Mouse (Mus musculus) layer of hippocampus, adult 9-11 months (tissue): Measurements from ENCODE around the gene Iqschfp.
A peak's percentile ranks its signal among the peaks of the same experiment; 100 is the strongest.

Source experiments
- DNase-seq: peaks from one replicate; pipeline ENCODE4 v3.0.0; 2022

Gene Iqschfp

DNA sequence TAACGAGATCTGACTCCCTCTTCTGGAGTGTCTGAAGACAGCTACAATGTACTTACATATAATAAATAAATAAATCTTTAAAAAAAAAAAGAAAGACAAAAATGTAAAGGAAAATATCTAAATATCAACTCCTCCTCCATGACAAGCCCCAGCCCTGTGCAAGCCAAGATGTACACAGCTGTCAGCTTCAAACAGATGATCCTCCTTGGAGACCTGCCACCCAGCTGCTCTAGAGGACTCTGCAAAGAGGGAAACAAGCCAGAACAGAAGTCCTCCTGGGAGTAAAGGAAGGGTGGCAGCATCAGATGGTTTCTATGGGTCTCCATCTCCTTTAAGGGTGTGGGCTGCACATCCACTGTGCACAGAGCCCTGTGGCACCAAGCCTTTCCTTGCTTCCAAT, 480.9 kb downstream of the Iqschfp start:
- no peak for DNase-seq

DNA sequence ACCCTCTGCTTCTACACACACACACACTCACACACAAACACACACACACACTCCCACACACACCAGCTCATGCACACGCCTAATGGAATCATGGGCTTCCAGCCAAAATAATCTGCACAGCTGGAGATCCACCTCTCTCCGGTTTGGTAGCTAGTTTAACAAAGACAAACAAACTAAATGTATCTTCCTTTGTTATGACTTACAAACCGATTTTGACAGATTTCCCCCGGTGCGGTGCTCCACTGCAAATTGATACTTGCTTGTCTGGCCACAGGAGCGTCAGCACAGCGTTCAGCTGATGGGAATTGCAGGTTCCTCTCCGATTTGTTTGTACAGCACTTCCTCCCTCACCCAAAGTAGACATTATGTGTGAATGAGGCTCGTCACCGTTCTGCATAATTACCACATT, 483.1 kb downstream of the Iqschfp start:
- no peak for DNase-seq

DNA sequence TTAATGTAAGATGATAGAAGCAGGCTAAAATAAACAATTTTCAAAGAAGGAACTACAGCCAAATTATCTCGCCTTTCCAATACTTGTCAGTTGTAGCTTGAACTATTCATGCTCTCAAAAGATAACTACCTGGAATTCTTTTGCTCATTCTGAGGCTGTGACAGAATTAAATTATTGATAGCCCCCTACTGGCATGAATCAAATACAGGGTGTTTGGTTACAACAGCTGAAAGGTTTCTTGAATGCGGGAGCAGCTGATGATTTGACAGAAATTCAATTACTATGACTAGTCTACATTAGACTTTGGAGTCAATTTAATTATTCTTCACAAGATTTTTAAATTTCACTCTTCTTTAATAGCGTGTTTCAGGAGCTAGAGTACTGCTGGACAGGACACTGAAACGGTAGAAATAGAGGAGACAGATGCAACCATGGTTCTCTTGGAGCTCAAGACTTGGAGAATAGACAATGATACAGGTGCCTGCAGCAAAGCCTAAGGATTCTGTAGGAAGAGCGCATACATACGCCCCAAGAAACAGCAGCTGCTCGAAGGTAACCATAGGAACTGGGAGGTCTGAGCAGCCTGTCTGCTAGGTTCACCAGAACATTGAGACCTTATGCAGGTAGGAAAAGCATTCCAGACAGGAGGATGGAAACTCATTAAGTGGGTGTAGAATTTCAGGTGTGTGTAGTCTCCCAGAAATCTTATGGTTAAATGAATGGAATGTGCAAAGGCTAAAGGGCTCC, 485.6 kb downstream of the Iqschfp start:
- no peak for DNase-seq

DNA sequence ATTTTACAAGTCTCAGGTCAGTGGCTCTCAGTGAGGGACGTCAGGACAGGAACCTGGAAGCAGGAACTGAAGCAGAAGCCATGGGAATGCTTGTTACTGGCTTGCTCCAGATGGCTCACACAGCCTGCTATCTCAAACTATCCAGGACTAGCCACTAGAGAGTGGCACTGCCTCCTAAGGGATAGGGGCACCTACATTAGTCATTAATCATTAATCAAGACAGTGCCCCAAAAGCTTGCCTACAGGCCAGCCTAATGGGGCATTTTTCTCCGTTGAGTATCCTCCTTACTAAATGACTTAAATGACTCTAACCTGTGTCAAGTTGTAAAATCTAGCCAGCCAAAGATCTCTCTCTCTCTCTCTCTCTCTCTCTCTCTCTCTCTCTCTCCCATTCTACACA, 486.8 kb downstream of the Iqschfp start:
- DNase-seq: no peak

DNA sequence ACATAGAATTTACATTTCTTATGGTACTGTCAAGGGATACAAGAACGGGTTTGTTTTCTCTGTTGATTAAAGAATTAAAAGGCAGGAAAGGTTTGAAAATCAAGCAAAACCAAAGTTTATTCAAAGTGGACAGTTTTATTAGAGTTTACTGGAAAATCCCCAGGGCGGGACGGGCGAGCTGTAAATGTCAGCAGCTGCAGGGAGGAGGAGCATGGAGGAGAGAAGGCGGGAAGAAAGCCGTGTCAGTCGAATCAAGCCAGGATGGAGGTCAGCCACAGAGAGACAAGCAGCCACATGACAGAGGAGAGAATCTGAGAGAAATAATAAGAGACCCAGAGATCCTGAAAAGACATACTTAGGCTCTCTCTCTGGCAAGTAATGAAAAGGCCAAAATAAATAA, 487.2 kb downstream of the Iqschfp start:
- DNase-seq: no peak

DNA sequence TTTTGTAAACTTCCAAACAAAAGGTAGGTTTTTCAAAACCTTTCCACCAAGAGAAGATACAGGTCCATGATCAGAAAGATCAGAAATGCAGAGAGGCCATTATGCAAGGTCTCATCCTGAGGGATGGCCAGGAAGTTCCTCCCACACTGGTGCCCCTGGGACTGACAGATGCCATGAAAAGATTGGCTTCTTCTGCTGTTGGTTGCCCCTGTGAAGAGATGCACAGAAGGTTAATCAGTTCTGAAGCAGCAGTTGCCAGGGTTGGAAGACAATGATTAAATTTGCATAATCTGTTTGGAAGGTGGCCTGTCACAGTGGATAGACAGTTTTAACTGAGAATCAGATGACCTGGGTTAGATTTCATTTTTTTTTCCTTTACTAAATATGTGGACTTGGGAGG, 491.6 kb downstream of the Iqschfp start:
- no peak for DNase-seq

DNA sequence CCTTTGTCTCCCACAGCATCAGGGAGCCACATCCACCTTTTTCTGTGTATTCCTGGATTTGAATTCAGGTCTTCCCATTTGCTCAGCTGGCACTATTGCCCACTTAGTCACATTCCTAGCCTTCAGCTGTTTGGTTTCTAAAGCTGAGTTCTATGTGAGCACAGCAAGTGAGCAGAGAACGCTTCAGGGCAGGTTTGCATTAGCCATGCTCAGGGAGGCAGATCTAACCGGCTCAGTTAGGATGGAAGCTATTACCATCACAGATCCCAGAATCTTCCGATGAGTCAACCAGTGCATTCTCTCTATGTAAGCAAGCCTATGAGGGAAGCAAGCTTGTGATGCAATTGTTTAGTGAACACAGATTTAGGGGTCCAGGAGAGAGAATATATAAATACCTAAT, 493.5 kb downstream of the Iqschfp start:
- no peak for DNase-seq

DNA sequence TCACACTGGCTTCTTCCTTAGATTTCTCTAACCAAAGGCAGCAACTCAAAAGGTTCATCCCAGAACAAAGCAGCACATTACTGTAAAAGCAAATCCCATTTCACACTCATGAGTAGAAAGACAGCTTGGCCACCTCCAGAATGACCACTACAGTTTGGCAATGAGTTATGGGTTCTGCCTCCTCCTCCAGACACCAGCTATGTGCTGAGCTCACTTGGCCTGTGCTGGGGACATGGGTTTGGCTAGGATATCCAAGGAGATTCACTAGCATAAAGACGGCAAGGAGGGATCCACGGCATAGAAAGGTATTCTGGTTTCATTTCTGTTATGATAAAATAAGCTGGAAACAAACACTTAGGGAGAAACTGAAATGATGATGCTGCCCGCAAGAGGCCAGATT, 496.0 kb downstream of the Iqschfp start:
- DNase-seq: no peak

DNA sequence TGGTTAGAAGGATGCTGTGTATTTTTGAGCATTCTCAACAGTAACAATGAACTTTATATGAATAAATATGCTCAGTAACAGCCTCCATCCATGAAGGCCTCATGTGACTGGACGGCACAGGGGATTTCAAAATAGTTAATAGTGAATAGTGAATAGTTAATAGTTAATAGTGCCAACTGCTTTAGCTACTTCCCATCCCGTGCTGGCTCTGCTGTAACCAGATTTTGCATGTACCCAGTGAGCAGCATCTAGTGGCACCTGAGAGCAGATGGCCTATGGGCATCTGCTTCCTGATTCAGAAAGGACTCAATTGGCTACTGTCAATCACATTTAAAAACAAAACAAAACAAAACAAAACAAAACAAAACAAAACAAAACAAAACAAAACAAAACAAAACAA, 501.5 kb downstream of the Iqschfp start:
- no peak for DNase-seq

DNA sequence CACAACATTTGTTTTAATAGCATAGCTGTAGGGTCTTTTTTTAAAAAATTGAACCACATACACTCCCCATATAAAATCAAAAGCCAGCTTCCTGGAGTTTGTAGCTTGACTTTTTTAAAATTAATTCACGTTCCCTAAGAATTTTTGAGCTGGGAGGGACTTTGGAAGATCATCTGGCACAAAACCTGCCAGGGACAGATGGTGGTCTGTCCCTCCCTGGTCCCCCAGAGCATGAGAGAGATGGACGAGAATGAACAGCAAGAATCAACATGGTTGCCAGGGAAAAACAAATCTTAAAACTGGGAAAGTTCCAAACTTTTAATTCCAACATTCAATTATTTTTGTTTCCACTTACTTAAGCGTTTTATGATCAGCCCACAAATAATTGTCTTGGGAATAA, 506.7 kb downstream of the Iqschfp start:
- no peak for DNase-seq

DNA sequence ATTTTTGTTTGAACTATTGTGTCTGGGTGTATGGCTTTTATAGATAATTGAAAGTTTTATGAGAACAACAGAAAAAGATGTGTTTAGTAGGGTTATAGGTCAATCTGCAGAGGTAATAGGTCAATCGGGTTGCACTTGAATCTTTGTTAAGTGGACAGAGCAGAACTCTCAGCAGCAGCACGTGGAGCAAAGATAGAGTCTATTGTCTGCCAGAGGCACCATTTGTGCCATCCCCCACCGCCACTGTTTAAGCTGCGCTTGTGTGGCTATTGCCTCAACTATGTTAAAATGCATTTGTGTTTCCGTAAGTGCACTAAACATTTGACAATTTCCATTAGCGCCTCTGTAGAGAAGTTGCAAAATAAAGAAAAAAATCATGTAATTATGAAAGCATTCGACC, 508.1 kb downstream of the Iqschfp start:
- DNase-seq: no peak

DNA sequence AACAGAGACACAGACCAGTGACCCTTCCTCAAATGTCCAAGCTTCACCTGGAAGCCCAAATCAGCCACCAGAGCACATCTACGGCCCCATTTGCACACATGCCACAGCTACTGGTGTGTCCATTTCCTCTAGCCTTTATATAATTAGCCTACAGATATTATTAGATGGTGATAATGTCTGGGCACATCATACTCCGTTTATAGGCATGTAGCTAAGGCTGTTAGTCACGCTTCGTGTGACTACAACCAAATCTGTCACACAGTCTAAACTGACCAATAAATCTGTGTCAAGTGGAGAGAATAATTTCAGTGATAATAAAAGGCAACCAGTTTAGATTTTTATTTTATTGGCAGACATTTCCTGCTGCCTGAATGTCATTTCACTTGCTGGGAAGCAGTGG, 511.3 kb downstream of the Iqschfp start:
- DNase-seq: no peak

DNA sequence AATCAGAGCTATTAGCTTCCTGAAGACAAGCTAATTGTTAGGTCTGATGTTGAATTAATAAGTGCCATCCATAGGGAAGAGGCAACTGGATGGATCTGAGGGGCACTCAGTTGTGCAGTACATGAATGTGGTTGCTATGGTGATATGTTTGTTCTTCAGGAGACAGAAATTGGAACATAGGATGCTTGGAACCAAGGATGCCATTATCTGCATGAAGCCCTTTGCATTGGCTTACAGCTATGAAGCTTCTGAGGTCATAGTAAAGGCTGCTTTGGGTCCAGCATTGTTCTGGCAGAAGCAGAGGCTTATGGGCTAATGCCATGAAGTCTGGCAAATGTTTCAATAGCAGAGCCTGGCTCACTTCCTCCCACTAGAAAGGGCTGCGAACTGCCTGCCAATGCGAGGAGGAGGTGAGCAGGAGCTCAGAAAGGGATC, 511.8 kb downstream of the Iqschfp start:
- peak; percentile 56 for DNase-seq

DNA sequence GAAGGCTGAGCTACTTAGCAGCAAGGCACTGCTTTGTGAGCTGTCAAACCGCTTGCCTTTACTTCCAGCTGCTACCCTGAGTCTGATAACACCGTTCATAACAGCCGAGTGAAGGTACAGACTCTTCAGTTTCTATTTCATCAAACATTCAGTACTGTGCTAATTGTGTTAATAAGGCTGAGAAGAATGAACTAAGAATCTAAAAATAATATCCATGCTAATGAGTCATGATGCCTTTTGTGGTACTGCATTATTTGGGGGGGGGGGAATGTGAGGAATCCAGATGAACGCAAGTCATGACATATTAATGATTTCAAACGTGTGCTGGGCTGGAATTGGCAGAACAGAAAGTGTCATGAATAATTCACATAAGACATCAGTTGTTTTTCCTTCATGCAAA, 513.7 kb downstream of the Iqschfp start:
- DNase-seq: no peak

DNA sequence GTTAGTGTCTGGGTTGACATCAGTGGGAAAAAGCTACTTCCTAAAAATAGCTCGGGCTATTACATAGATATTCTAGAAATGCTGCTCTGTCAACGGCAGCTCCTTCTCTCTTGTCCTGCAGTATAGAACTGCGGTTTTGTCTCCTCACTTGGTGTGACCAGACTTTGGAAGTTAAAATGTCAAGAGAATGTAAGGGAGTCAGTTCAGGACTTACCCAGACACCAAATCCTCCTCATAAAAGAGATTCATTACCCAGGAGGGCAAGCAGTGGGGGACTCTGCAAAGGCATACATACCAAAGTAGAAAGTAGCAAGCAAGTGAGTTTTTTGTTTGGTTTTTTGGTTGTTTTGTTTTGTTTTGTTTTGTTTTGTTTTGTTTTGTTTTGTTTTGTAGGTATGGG, 520.2 kb downstream of the Iqschfp start:
- no peak for DNase-seq

DNA sequence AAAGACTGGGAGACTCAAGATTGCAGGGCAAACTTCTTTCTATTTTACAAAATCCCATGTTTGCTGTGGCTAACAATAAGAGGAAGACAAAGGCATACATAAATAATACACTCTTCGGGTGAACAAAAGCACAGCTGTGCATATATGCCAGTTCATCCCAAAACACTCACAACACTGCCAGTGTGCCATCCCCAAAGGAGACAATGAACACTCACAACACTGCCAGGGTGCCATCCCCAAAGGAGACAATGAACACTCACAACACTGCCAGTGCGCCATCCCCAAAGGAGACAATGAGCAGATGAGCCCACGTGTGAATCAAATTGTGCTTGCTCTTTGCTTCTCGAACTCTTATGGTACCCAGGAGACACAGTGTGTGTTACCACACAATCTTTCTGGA, 527.8 kb downstream of the Iqschfp start:
- no peak for DNase-seq

DNA sequence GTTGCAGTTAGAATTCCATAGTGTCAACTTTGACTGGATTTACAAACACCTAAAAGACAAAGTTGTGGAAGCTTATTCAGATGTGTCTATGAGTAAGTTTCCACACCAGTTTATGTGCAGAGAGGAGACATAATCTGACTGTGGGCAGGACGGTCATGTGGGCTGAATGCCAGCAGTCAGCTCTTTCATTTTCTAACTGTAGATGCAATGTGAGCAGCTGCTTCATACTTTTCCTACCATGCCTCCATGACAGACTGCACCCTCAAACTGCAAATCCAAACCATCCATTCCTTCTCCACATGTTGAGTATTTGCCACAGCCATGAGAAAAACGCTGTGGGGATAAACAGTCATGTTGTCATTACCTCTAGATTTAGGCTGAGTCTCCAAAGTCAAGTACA, 528.9 kb downstream of the Iqschfp start:
- DNase-seq: no peak

DNA sequence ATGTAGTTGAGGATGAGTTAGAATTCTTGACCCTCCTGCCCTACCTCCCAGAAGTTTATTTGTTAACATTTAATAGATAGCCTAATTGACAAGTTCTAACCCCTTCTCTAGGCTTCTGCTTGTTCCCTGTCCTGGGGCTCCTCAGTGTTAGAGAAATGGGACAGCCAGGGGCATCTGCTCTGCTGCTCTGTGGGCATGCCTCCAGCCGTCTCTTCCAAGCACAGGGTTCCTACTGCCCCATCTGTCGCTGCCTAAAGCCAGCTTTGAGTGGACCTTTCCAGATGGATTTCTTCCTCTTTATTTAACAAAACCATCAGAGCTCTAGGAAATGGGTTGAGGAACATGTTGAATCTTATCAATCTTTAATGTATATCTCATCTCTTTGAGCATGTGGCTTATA, 529.8 kb downstream of the Iqschfp start:
- peak; percentile 16 for DNase-seq

DNA sequence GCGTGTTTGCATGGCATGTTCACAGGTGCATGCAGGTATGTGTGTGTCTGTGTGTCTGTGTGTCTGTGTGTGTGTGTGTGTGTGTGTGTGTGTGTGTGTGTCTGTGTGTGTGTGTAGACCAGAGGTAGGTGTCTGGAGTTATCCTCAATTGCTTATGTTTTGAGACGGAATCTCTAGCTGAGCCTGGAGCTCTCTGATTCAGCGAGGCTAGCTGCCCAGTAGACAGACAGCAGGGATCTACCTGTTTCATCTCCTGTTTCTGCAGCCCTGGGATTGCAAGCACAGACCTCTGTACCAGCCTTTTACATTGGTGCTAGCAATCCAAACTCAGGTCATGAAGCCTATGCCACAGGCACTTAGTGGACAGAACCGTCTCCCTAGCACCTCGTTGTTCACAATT, 536.0 kb downstream of the Iqschfp start:
- DNase-seq: no peak

DNA sequence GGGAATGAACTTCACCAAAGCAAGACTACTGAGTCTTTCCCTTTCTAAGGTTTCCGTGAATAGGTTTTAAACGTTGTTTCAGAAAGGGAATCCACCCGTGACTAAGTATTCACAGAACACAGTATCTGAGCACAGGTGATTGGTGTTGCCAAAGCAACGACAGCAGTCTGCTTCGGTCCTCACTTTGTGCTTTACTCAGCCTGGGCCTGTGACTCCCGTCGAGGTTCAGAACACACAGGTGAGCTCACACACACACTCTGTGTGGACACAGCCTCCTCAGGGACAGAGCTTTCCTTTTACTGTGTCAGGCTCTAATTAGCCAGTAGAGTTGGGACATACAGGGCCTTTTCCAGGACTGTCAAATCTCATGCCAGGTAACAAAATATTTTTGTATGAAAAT, 542.4 kb downstream of the Iqschfp start:
- DNase-seq: no peak

DNA sequence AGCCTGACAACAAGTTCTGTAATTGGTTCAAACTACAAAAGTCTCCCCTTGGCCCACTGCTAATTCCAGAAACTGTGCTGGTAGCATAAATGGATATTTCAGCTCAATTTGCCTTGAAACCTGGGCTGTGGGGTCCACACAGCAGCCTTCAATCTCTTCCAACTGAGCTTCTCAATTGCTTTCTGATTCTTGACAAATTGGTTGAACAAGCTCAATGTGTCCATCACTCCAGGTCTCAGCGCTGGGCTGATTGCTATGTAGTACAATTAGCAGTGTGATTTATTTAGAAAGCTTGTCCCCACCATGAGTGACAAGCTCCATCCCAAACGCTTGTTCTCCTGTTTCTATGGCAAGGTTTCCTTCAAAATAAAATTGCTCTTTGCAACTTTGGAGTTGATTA, 542.9 kb downstream of the Iqschfp start:
- no peak for DNase-seq

DNA sequence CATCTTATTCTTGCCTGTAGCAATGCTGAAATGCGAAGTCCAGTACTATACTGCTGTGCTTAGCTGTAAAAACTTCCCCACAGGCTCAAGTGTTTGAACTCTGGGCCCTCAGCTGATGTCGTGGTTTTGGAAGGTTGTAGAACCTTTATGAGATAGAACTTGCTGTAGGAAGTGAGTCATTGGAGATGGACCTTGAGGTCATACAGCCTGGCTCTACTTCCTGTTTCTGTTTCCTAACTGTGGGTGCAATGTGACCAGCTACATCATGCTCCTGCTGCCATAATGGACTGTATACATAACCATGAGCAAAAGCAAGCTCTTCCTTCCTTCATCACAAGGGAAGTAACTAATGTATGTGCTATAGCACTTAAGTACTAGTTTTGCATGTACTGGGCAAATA, 556.4 kb downstream of the Iqschfp start:
- no peak for DNase-seq

DNA sequence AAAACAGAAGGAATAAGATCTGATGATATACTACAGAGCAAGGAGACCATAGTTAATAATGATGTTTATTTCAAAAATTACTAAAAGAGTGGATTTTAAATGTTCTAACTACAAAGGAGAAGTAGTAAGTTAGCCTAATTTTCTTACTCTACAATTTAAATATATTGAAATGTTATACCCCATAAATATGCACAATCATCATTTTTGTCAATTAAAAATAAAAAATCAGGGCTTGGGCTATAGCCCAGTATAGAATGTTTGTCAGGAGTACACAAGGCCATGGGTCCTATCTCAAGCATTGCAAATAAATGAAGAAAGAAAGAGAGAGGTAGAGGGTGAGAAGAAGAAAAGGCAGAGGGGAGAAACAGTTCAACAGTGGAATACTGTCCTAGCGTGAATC, 559.6 kb downstream of the Iqschfp start:
- no peak for DNase-seq

DNA sequence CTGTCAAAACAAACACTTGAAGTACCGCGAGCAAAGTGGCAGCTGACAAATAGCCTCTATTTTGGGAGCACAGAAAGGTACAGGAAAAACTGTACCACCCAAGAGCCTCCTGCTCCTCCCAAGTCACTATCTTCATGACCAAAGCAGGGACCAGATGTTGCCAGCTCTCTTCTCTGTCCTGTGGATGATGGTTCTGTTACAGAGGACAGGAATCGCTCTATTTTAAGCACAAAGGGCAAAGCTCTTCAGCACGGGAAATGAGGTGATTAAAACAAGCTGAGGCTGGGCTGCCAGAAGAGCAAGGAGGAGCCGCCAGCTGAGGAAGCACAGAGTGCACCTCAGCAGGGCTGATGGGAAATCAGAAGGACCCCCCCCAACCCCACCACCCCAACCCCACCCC, 561.2 kb downstream of the Iqschfp start:
- no peak for DNase-seq

DNA sequence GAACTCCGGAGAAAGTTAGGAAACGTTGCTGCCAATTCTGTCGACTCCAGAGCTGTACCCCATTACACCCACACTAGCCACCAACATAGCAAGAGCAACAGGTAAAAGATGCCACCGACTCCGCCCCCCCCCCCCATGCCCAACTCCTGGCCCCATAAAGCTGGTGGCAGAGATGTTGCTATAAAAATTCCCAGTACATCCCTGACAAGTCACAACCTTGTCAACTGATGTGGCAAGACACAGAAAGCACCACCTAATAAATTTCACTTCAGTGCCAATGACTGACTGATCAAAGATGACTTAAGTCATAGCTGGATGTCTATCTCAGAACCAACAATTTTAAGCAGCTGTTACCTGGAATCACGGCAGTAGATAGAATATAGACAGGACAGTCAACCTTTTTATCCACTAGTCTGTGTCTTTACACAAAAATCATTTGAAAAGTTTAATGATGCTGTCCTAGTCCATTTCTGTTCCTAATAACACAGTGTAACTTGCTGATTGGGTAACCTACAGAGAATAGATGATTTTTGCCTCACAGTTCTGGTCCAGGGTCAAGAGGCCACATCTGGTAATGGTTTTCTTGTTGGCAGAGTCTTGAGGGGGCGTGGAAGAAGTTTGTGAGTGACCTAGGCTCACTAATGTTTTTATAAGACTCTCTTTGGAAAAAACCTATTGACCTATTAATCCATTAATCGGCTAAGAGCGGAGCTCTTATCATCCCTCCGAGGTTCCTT, 561.9 kb downstream of the Iqschfp start:
- DNase-seq: no peak
